Mouse (Mus musculus): Measurements from ENCODE around the gene Zfp341.

The Zfp341 gene

DNA sequence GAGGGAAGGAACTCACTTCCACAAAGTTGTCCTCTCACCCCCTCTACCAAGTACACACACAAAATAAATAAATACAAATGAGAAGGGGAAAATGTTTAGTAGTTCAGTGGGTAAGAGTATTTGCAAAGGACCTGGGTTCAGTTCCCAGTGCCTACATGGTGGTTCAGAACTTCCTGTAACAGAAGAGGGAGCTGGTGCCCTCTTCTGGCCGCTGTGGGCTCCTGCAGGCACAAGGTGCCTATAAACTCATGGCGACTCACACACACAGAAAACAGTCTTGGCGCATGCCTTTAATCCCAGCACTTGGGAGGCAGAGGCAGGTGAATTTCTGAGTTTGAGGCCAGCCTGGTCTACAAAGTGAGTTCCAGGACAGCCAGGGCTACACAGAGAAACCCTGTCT is 25.4 kb downstream of the Zfp341 start:
- DNase-seq: no peak

DNA sequence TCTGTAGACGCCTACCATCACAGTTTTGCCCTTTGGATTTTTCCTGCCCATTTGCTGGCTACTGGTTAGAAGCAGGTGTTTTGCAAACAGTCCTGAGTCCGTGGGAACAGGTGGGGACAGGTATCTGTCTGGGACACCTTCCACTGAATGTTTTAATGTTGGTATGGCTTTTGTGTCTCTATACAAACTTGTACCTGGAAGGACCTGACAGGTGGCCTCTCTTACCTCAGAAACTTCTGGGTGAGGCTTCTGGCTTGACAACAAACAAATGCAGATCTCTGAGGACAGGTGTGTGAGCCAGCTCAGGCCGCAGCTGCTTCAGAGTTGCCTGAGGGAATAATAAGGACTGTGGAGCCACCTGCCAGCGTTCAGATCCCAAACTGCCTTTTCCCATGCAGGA is 26.0 kb downstream of the Zfp341 start:
- DNase-seq: no peak

DNA sequence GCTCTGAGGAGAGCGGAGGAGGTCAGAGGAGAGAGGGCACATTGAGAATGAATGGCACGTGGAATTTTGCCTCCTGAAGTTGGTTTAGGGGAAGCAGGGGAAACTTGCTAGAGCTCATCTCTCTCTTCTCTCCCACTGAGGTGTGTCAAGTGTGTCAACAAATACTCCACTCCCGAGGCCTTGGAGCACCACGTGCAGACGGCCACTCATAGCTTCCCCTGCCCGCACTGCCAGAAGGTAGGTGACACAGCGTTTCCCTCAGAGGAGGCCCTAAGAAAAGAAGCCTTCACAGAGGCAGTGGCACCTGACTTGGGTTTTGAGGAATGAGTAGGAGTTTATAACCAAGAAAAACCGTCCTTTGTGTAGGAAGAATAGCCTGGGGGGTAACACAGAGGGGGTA is 28.1 kb downstream of the Zfp341 start:
- DNase-seq: no peak

DNA sequence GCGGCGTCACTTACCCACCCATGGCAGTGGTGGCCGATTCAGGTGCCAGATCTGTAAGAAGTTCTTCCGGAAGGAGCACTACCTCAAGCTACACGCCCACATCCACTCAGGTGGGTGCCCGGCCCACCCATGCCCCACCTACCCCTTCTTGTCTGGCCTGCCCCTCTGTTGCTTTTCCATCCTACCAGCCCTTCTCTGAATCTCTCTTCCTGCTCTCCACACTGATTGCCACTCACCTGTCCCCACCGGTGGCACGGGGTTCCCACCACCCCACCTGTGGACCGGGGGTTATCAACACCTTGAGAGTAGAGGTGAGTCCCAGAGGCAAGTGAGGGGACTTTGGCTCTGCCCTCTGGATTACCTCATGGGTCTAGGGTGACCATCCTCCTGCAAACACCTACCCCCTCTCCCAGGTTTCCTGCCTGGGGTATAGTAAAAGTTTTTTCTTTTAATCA is 28.9 kb downstream of the Zfp341 start:
- no peak for DNase-seq

DNA sequence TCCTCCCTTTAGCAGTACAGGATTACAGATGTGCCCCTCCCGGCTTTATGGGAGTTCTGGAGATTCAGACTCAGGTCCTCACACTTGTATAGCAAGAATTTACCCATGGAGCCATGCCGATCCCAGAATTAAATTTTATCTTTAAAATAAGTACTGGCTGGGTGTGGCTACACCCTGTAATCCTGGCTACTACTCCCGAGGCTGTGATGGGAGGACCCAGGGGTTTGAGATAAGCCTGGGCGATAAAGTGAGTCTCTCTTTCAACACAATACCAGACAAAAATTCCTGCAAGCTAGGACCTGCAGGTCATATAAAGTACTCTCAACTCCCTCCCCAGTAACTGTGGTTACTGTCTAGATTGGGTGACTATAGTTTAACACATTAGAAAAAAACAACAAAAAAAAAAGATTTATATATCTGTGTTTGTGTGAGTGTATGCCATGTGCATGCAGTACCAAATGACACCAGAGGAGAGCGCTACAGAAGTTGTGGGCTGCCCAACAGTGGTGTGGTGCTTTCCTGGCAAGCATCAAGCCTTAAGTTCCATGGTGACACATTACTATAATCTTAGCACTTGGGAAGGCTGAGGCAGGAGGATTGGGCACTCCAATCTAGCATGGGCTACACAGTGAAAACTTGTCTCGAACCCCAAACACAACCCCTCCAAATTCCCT is 29.8 kb downstream of the Zfp341 start:
- DNase-seq: no peak

DNA sequence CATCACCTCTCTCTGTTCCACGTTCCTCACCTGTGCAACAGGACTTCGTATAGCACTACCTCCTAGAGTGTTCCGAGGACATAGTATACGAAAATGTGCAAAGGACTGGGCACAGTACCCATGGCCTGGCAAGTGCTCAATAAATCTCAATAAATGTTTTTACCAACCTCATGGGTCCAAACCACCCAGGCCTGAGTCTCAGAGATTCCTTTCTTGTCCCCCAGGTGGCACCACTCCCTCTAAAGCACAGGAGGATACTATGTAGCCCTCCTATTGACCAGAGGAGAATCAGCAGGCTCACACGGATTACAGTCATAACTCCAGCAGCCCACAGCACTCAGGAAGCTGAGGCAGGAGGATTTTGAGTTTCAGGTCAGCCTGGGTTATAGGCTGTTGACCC is 33.5 kb downstream of the Zfp341 start:
- DNase-seq: peak; percentile 41 to 51

DNA sequence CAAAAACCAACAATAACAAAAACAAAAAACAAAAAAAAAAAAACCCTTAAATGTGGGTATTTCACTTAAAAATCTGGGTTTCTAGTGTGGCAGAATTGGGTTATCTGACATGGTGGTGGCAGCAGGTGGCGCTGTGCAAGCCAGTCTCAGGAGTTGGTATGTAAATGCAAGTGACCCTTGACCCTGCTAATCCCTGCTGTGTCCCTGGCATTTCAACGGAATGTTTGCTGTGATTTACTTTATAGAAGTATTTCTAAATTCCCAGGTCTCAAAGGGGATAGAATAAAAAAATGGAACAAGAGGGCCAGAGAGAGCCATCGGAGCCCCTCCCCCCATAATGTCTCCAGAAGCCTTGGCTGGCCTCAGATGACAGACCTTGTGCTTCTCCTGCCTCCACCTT is 35.0 kb downstream of the Zfp341 start:
- DNase-seq: peak; percentile 51 to 53

DNA sequence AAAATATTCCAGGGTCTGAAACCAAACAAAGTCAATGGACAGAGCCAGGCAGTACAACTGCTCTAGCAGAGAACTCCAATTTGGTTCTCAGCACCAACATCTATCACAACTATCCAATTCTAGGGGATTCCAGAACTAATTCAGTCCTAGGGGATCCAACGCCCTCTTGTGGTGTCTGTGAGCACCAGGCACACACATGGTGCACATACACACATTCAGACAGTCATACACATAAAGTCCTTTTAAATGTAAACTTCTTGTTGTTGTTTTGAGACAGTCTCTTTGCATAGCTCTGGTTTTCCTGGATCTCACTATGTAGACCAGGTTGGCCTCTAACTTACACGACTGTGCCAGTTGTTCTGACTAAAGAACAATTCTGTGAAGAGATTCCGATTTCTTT is 37.3 kb downstream of the Zfp341 start:
- DNase-seq: no peak

DNA sequence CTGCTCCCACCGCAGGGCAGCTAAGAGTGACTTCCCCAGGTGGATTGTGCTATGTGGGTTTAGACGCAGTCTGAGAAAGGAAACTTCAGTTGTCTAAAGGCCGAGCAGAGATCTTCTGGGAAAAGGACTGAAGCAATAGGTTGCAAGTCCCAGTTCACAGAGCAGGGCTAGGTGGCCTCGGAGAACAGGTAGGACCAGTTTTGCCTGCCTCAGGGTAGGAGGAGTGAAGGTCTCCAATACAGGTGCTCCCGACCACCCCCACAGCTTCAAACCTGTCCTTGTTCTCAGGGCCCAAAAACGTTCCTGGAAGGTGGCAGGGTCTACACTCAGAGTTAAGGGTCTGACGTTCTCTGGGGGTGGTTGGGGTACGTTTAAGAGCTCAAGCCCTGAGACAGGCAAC is 38.3 kb downstream of the Zfp341 start, which contains the start of gene Chmp4b:
Gene Chmp4b, plus strand, starts transcription at position 343 of the 400 bp plus-strand sequence.
- no peak for DNase-seq

DNA sequence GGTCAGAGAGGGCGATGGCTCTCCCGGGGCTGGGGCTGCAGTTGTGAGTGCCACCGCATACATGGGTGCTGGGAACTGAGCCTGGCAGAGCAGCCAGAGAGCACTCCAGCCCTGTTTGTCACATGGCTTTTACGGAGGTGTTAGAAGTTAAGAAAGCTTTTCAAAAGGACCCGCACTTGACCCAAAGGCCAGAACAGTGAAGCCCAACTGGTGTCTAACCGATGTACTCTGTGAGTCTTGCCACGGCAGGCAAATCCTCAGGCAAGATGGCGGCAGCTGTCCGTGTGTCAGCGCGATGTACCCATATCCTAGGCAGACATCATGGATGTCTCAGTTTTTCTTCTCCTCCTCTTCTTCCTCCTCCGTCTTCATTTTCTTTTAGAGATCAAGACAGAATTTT is 41.9 kb downstream of the Zfp341 start:
- DNase-seq: no peak

DNA sequence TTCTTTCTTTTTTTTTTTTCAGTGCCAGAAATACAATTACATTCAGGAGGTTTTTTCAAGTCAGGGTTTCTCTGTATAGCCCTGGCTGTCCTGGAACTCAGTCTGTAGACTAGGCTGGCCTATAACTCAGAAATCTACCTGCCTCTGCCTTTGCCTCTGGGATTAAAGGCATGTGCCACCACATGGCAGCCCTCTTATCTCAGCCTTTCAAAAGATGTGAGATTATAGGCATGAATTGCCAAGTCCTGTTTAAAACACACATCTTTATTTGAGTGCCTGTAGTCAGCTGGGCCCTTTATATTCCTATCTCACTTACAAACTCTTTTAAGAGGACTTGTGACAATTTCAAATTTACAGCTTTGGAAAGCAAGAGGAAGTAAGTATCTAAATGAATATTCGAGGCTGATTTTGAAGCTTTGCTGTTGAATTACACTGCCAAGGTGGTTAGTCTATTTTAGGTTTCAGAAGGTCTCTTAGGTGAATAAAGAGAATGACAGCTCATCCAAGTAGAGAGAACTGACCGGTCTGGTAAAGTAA is 42.8 kb downstream of the Zfp341 start:
- no peak for DNase-seq

DNA sequence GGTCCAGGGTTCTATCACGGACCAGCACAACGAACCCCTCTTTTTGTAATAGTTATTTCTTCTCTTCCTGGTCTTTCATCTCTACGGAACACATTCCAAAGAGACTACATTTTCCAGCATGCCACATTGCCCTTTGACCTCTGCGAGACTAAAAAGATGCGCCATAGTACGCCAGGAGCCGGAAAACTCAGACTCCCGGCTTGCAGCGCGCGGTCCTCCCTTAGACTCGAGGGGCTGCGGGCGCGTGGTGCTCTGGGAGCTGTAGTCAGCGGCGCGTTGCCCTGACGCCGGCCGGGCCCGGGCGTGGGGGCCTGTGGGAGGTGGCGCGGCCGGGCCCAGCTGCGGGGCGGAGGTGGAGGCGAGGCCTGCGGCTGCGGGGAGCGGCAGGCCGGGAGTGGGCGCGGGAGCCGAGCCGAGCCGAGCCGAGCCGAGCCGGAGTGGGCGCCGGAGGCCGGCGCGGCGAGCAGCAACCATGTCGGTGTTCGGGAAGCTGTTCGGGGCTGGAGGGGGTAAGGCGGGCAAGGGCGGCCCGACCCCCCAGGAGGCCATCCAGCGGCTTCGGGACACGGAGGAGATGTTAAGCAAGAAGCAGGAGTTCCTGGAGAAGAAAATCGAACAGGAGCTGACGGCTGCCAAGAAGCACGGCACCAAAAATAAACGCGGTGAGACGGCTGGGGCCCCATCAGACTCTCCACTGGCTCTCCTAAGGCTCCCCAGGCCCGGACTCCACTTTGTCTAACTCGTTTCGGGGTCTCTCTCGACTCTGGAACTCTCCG is 43.8 kb downstream of the Zfp341 start:
- peak; percentile 95 to 96 for DNase-seq

DNA sequence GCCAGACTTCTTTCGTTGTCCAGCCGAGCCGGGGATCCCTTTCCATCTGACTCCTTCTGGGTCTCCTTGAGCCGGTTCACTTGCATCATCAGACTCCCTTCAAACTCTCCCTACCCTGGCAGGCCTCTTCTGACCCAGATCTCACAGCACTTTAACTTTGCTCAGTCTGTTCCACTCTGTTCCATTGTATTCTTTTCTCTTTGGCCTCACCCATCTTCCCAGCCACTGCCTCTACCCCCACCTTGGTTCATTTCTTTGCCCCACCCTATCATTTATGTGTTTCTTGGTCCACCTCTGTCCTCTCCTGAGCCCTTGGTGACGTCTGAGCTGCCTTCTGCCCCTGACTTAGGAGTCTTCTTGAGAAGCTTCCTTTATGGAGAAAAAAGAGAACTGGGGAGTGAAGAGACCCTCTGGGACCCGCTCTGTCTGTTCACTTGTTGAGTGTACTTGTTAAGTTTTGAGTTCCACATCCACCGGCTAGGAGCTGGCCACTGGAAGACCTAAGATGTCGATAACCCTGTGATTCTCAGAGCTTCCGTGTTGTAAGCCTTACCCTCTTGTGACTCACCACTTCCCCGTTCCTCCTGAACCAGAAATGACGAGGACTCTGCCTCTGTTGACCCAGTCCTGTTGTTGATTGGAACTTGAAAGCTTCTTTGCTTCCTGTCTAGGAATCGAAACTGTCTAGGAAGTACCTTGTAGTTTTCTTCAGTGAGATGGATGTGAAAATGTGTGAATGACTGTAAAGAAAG is 44.6 kb downstream of the Zfp341 start:
- DNase-seq: peak; percentile 65 to 73

DNA sequence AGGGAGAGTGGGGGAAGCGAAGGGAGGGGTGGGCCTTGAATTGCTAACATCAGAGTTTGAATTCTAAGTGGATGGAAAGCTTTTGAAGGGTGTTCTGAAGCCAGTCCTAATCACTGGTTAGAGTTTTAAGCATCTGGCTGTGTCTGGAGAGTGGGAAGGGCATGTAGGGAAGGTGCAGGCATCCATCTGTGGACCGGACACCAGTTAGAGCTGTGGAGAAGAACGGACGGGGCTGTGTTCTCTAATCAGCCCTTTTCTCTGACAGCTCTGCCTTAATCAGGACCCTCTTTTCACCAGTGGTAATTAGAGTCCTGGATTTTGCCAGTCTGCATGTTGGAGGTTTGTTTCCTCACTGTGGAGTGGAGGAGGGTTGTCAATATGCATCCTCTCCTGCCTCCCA is 46.0 kb downstream of the Zfp341 start:
- DNase-seq: no peak

DNA sequence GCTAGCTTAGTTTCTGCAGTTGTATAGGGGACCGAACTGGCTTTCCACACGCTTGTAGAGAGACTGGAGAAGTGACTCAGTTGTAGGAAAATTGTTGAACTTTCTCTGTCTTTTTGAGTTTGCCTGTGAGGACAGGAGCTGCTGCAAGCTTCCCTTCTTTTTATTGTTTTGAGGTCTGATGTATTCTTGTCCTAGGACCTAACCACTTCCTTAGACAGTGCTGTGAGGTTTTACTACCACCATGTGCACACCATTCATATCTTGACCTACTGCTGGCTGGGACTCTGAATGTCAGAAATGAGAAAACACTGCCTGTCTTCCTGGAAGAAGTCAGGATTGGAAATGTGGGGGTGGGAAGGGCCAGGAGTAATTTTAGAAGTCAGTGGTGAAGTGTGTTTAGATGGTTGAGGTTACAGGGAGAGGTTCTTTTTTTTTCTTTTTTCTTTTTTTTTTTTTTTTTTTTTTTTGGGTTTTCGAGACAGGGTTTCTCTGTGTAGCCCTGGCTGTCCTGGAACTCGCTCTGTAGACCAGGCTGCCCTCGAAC is 46.5 kb downstream of the Zfp341 start:
- no peak for DNase-seq

DNA sequence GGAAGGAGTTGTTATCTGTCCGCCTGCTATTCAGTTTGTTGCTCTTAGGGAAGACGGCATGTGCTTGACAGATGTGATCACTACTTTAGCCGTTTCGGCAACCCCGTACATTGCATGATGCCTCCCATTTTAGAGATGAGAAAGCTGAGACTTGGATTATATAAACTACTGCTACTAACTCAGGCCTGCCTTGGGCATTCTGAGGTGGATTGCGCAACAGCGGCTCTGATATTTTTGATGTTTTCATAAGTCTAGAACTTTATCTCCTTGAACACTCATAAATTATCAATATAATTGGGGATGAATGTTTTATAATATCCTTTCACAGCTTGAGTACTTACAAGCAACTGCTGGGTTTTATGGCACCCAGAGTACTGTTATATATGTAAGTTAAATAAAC is 55.6 kb downstream of the Zfp341 start:
- no peak for DNase-seq

DNA sequence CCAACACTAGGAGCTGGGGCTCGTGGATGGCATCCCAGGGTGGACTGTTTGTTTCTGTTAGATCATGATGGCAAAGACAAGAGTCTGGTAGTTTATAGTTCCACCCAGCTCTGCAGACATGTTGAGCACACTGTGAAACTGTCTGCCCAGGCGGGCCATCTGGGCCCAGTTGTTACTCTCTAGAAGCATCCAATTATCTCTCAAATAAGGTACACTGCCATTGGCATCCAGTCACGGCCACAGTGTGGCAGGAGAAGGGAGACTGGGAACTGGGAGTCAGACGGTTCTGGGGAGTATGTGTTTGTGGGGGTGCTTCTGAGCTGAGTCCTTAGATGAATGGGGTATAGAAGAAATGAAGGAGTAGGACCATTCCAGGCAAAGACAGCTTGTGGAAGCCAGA is 57.0 kb downstream of the Zfp341 start:
- DNase-seq: no peak

DNA sequence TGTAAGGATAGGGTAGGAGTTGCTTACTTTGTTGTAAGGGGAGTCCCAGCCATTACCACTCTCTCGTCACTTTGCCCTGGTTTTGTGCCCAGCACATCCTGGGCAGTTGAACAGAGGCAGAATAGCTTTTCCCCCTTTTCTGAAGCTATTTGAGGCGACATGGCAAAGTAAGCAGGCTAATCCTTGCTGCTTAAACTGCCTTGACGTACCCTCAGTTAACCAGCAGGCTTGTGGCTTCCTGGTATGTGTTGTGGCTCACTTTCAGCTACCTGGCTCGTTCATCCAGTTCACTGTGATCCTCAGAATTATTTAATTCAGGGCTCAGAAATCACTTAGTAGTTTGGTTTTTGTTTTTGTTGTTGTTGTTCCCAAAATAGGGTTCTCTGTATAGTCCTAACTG is 57.6 kb downstream of the Zfp341 start:
- DNase-seq: no peak

DNA sequence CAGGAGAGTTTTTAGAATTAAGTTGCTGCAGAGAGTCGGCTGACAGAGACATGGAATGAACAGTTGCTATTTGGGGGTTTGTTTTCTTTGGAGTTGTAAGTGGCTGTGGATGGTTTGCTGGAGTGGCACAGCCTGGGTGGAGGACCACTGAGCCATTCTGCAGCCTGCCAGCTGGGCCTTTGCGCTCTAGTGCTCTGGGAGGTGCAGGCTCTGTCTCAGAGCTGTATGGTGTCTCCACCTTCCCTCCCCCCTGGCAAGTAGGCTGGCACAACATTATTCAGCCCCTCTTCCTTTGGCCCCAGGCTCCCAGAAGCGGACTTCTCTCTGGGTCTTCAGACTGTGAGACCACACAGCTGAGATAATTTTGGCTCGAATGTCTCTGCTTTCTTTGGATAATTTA is 60.9 kb downstream of the Zfp341 start:
- DNase-seq: no peak

DNA sequence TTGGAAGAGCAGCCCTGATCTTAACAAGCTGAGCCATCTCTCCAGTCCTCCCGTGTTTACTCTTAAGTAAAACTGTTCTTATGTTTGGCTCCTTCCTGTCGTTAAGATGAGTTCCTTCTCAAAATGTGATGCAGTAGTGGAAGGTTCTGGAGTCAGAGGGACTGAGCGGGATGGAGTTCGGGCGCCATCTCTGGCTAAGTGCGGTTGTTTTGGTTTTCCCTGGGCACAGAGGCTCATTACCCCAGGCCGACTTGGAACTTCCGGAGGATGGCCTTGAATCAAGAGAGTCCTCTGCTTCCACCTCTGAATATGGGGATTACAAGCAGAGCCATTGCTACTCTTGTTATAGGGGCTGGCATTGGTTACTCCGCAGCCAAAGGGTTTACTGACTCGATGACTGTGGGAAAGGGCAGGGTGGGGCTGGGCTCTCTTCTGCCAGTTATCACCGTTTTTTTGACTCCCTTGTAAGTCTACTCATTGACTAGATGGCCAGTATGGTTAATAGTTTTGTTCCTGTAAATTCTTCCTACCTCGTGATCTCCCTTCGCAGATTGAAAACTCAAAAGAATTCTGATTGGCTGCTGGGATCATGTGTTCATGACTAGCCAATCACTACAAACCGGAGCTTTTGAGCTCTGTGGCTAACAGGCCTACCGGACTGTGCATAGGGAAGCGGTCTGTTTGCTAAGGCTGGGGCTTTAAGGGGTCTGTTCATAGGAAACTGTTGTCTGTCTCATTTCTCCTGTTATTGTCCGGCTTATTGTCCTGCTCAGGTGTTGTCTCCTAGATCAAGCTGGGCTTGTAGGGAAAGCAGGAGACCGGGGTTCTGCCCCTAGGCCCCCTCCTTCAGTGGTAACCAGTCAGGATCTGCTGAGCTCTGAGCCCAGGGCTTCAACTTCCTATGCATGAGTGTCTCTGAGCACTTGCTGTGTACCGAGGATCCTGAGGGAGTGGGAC is 63.8 kb downstream of the Zfp341 start:
- peak; percentile 43 to 47 for DNase-seq

DNA sequence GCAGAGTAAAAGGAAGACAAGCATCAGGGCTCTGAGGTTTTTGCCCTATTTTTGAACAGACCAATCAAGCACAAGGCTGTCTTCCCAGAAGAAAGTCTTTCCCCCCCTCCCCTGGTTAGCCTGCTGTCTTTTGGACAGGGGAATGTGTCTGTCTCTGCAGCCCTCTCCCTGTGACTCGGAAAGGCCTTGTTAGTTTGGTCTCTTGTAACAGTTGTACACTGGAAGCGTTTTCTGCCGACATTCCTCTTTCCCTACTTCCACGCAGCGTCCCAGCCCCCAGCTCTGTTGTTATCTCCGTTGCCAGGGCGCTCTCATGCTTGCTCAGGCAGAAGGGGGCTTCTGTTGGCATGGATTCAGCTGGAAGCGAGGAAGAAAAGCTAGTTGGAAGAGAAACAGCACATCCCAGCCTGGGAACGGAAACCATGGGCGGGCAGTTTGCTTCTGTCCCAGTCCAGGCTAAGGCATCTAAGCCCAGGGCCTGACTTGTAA is 64.6 kb downstream of the Zfp341 start:
- DNase-seq: no peak

DNA sequence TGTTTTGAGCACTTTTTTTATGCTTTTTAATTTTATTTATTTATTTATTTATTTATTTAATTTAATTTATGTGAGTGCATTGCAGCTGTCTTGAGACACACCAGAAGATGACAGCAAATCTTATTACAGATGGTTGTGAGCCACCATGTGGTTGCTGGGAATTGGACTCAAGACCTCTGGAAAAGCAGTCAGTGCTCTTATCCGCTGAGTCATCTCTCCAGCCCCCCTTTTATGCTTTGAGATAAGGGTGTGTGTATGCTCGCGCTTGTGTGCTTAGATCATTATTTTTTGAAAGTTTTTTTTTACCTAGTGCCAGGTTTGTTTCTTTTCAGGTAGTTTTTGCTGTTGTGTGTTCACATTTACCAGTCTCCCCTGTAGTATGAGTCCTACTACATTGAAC is 65.9 kb downstream of the Zfp341 start:
- no peak for DNase-seq
